Comparison of ENCODE assay signal across 26 mouse cellular contexts in the genomic region with DNA sequence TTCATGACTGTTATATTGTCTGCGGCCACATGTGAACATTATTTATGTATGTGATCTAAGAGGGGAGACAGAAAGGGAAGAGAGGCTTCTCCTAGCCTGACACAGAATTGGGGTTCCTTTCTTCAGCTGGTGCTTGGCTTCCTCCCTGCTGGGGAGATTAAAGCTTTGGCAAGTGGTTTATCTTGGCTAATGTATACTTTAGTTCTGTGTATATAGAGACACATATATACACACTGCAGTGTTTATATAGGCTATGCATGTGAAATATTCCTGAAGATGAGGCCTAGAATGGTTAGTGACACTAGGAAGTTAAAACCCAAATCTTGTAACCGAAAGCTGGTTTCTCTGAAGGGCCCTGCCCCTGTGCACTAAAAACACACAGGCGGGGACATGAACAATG.
"Had no signal": no experiment of that assay in that cellular context is flagged by ENCODE, and none has a peak within 500 bp of the region (broad histone marks: within the 10 kb centered on the region; RNA-seq: fewer than 3 reads in every experiment).

No protein-coding gene starts in this region.

- ATAC-seq: forebrain, embryonic 16.5 days; hindbrain, embryonic 16.5 days; intestine, embryonic 16.5 days; liver, embryonic 12.5 days had no signal

- H3K4me3 ChIP-seq: gastrocnemius, adult 2 months; heart, adult 2 months; heart, embryonic 13.5 days; heart, embryonic 15.5 days; hindbrain, embryonic 10.5 days; hindbrain, embryonic 12.5 days; limb, embryonic 13.5 days; limb, embryonic 15.5 days; liver, embryonic 12.5 days had no signal

- H3K27ac ChIP-seq: gastrocnemius, adult 2 months; heart, adult 2 months; heart, embryonic 13.5 days; heart, embryonic 15.5 days; hindbrain, embryonic 10.5 days; hindbrain, embryonic 12.5 days; hindbrain, embryonic 14.5 days; limb, embryonic 13.5 days; limb, embryonic 15.5 days; liver, embryonic 12.5 days had no signal

- H3K4me1 ChIP-seq: heart, embryonic 15.5 days; hindbrain, embryonic 10.5 days; hindbrain, embryonic 12.5 days; limb, embryonic 13.5 days; limb, embryonic 15.5 days; liver, embryonic 12.5 days had no signal

- H3K27me3 ChIP-seq: heart, embryonic 13.5 days; heart, embryonic 15.5 days; hindbrain, embryonic 12.5 days; limb, embryonic 13.5 days; limb, embryonic 15.5 days; liver, embryonic 12.5 days had no signal

- H3K4me2 ChIP-seq: heart, embryonic 11.5 days; heart, embryonic 13.5 days; heart, embryonic 15.5 days; hindbrain, embryonic 12.5 days; hindbrain, embryonic 14.5 days; limb, embryonic 13.5 days; limb, embryonic 15.5 days; liver, embryonic 12.5 days had no signal

- DNase-seq: gastrocnemius, adult 2 months; gastrocnemius, postnatal 10 days; gastrocnemius, postnatal 25 days; heart, adult 2 months; heart, postnatal 14 days; heart, postnatal 36 days; kidney, adult 11 months; kidney, adult 2 months; kidney, adult 9 months; kidney, postnatal 10 days; kidney, postnatal 25 days; layer of hippocampus, adult 9-11 months; layer of hippocampus, postnatal 36 days; left cerebral cortex, postnatal 4 days had no signal

- H3K36me3 ChIP-seq: heart, embryonic 15.5 days; hindbrain, embryonic 10.5 days; hindbrain, embryonic 12.5 days; limb, embryonic 13.5 days; limb, embryonic 15.5 days; liver, embryonic 12.5 days had no signal

- H3K9me3 ChIP-seq: hindbrain, embryonic 12.5 days; limb, embryonic 15.5 days; liver, embryonic 12.5 days had no signal

- H3K9ac ChIP-seq: heart, embryonic 13.5 days; heart, embryonic 15.5 days; hindbrain, embryonic 12.5 days; hindbrain, embryonic 14.5 days; limb, embryonic 13.5 days; limb, embryonic 15.5 days; liver, embryonic 12.5 days had no signal
